Mouse (Mus musculus): ENCODE measurements around the gene Hexim1.

Hexim1 gene

GRCm38 (mm10) chr11:103149771-103150170 lies 33.7 kb downstream of the Hexim1 start:
- DNase-seq (ENCODE audit: low spot score): no peak

GRCm38 (mm10) chr11:103158621-103159478 lies 42.8 kb downstream of the Hexim1 start:
- peak; percentile 99 for DNase-seq (ENCODE audit: low spot score)

- no peak for DNase-seq (ENCODE audit: low spot score)
Measured at GRCm38 (mm10) chr11:103160738-103161137, 44.7 kb downstream of the Hexim1 start.

GRCm38 (mm10) chr11:103161449-103161848 lies 45.4 kb downstream of the Hexim1 start:
- no peak for DNase-seq (ENCODE audit: low spot score)

- no peak for DNase-seq (ENCODE audit: low spot score)
Measured at GRCm38 (mm10) chr11:103162132-103162531, 46.1 kb downstream of the Hexim1 start.

- no peak for DNase-seq (ENCODE audit: low spot score)
Measured at GRCm38 (mm10) chr11:103164391-103164790, 48.4 kb downstream of the Hexim1 start.

- DNase-seq (ENCODE audit: low spot score): no peak
Measured at GRCm38 (mm10) chr11:103168690-103169390, 52.8 kb downstream of the Hexim1 start.
